Mouse (Mus musculus) neural tube, embryonic 10.5 days (tissue): ENCODE results near the gene Smg6.
"Not testable (repeated sequence)": the region's sequence is repeated elsewhere in the genome, so short reads cannot be mapped to it uniquely, and the experiment has no call there.

Experiments
- DNase-seq: peaks from one replicate; pipeline ENCODE4 v3.0.0-alpha.2; 2017; ENCODE audit warnings: low spot score; ENCODE audit errors: extremely low spot score

Gene Smg6

GRCm38 (mm10) chr11:74992427-74992987, 66.9 kb downstream of the Smg6 start:
- DNase-seq: no peak

GRCm38 (mm10) chr11:74994141-74994540, 68.5 kb downstream of the Smg6 start:
- no peak for DNase-seq

- DNase-seq: no peak
These were observed 69.2 kb downstream of the Smg6 start for GRCm38 (mm10) chr11:74994856-74995255.

GRCm38 (mm10) chr11:74996482-74996881, 70.9 kb downstream of the Smg6 start:
- DNase-seq: no peak

GRCm38 (mm10) chr11:75000869-75001653, 75.4 kb downstream of the Smg6 start:
- DNase-seq: no peak

- no peak for DNase-seq
These were observed 82.6 kb downstream of the Smg6 start for GRCm38 (mm10) chr11:75008270-75008669.

- DNase-seq: not testable (repeated sequence)
These were observed 83.9 kb downstream of the Smg6 start for GRCm38 (mm10) chr11:75009537-75009936.

- DNase-seq: peak; percentile 45
These were observed 87.5 kb downstream of the Smg6 start for GRCm38 (mm10) chr11:75012997-75013694.

GRCm38 (mm10) chr11:75013764-75014695, 88.4 kb downstream of the Smg6 start:
- DNase-seq: peak; percentile 29

- no peak for DNase-seq
These were observed 89.2 kb downstream of the Smg6 start for GRCm38 (mm10) chr11:75014816-75015215.

- no peak for DNase-seq
These were observed 89.8 kb downstream of the Smg6 start for GRCm38 (mm10) chr11:75015453-75015871.

- DNase-seq: no peak
These were observed 90.8 kb downstream of the Smg6 start for GRCm38 (mm10) chr11:75016309-75016860.

- no peak for DNase-seq
These were observed 92.2 kb downstream of the Smg6 start for GRCm38 (mm10) chr11:75017831-75018230.

- DNase-seq: no peak
These were observed 101.4 kb downstream of the Smg6 start for GRCm38 (mm10) chr11:75026977-75027376.

- DNase-seq: no peak
These were observed 102.0 kb downstream of the Smg6 start for GRCm38 (mm10) chr11:75027616-75028015.

- no peak for DNase-seq
These were observed 105.6 kb downstream of the Smg6 start for GRCm38 (mm10) chr11:75031251-75031650.

GRCm38 (mm10) chr11:75032946-75033345, 107.3 kb downstream of the Smg6 start:
- no peak for DNase-seq

- DNase-seq: no peak
These were observed 108.0 kb downstream of the Smg6 start for GRCm38 (mm10) chr11:75033581-75034067.

GRCm38 (mm10) chr11:75034104-75034503, 108.5 kb downstream of the Smg6 start:
- DNase-seq: no peak

GRCm38 (mm10) chr11:75044333-75044732, 118.7 kb downstream of the Smg6 start:
- no peak for DNase-seq

- no peak for DNase-seq
These were observed 120.2 kb downstream of the Smg6 start for GRCm38 (mm10) chr11:75045822-75046221.
